Mouse (Mus musculus) lung, embryonic 14.5 days (tissue): ENCODE data around the gene Rab8a. TPM values are rescaled to one million over a fixed set of nuclear protein-coding genes. Genes with fewer than 3 reads are reported as not detected.
A peak's percentile ranks its signal among the peaks of the same experiment; 100 is the strongest.

Experiments
- ATAC-seq: fragments of 200-750 bp; cut with Nextera tagmentation; 2 replicates; pipeline ENCODE4 v1.8.0; 2017; ENCODE audit warnings: mild to moderate bottlenecking, moderate TSS enrichment, moderate library complexity; ENCODE audit not compliant: insufficient read depth
- DNase-seq: peaks from one replicate; pipeline ENCODE4 v3.0.0-alpha.2; 2015
- H3K27ac ChIP-seq: fragments of 300-500 bp; sonication (generic); 2 replicates; pipeline ENCODE4 v1.5.1; 2014; ENCODE audit warnings: low read depth, mild to moderate bottlenecking, moderate library complexity
- H3K27me3 ChIP-seq: fragments of 300-500 bp; sonication (generic); 2 replicates; pipeline ENCODE4 v1.6.1; 2014; ENCODE audit warnings: low read length, control low read depth; ENCODE audit not compliant: insufficient read depth
- H3K36me3 ChIP-seq: fragments of 300-500 bp; sonication (generic); 2 replicates; pipeline ENCODE4 v1.6.1; 2014; ENCODE audit warnings: control low read depth; ENCODE audit not compliant: insufficient read depth
- H3K4me1 ChIP-seq: fragments of 300-500 bp; sonication (generic); 2 replicates; pipeline ENCODE4 v1.6.1; 2014; ENCODE audit warnings: antibody characterized with exemption, control low read depth; ENCODE audit not compliant: insufficient read depth
- H3K4me2 ChIP-seq: fragments of 300-500 bp; sonication (generic); 2 replicates; pipeline ENCODE4 v1.6.1; 2014; ENCODE audit warnings: mild to moderate bottlenecking
- H3K4me3 ChIP-seq: fragments of 300-500 bp; sonication (generic); 2 replicates; pipeline ENCODE4 v1.5.1; 2014; ENCODE audit warnings: low read depth, low read length
- H3K9ac ChIP-seq: fragments of 300-500 bp; sonication (generic); 2 replicates; pipeline ENCODE4 v1.6.1; 2014
- H3K9me3 ChIP-seq: fragments of 300-500 bp; sonication (generic); 2 replicates; pipeline ENCODE4 v1.6.1; 2016; ENCODE audit warnings: low read depth, low read length, control low read depth
- CTCF ChIP-seq: IDR thresholded peaks from 2 replicates; pipeline ENCODE4 v1.5.1; 2016; ENCODE audit warnings: antibody characterized with exemption, low read depth
- WGBS: fragments of 180-500 bp; shearing (Covaris S2); extraction: QIAGEN DNeasy Blood & Tissue Kit; methylation state at CpG from one replicate; pipeline ENCODE4 v1.1.7; 2014; 5-methylcytosine and 5-hydroxymethylcytosine counted together
- polyA plus RNA-seq: library from polyadenylated mRNA; unstranded; fragments of >200 nt; fragmentation: Nextera tagmentation; extraction: Ambion mirVana; gene quantifications from 2 replicates; pipeline ENCODE4 v1.2.1, GENCODE M21; 2014

Gene Rab8a
- polyA plus RNA-seq, 1 experiment from 2014 or later: 90.0 TPM

- Histone ChIP-seq H3K9ac (peak within 1 kb of the TSS; percentile 76), H3K27ac (peak within 1 kb of the TSS; percentile 82), H3K27me3 (no peaks in the 10 kb centered on the region), H3K36me3 (peaks cover 32% of the 10 kb centered on the region), H3K4me3 (peak within 1 kb of the TSS; percentile 69), H3K4me1 (0 out of 2 replicates have a peak, but pooled peaks cover 3% of the 10 kb centered on the region), H3K4me2 (peak within 1 kb of the TSS; percentile 78), H3K9me3 (no peaks in the 10 kb centered on the region)
- ATAC-seq: peak; percentile 98
- TF ChIP-seq CTCF: no peak
- peak; percentile 100 for DNase-seq
- 14% methylated on average over 39 of the region's 39 CpGs for WGBS
These were observed 58.8 kb downstream of the Rab8a start, which contains the start of gene Fam32a for GRCm38 (mm10) chr8:72219541-72220363. TSS of gene Fam32a (plus strand) at chr8:72219730.

GRCm38 (mm10) chr8:72220758-72221157 lies 59.8 kb downstream of the Rab8a start:
- Histone ChIP-seq H3K36me3 (peaks cover 32% of the 10 kb centered on the region), H3K27me3 (no peaks in the 10 kb centered on the region), H3K4me2 (peak overlapping the region; percentile 78), H3K9ac (no peak overlapping the region), H3K27ac (no peak overlapping the region), H3K4me3 (peak overlapping the region; percentile 69), H3K9me3 (no peaks in the 10 kb centered on the region), H3K4me1 (0 out of 2 replicates have a peak, but pooled peaks cover 3% of the 10 kb centered on the region)
- 82% methylated on average over 4 of the region's 4 CpGs for WGBS
- DNase-seq (peak; percentile 3), ATAC-seq (no peak)
- no peak; the same call in 1 of the 2 replicates for TF ChIP-seq CTCF

- DNase-seq: no peak
These were observed 61.7 kb downstream of the Rab8a start for GRCm38 (mm10) chr8:72222656-72223055.

More at GRCm38 (mm10) chr8:72222656-72223055, 61.7 kb downstream of the Rab8a start:
- no peak for ATAC-seq
- H3K4me1 ChIP-seq: 0 out of 2 replicates have a peak, but pooled peaks cover 3% of the 10 kb centered on the region
- peaks cover 32% of the 10 kb centered on the region for H3K36me3 ChIP-seq
- no peak overlapping the region for H3K4me2 ChIP-seq
- no peaks in the 10 kb centered on the region for H3K9me3 ChIP-seq
- no peak overlapping the region for H3K9ac ChIP-seq
- TF ChIP-seq CTCF: no peak
- no peak overlapping the region for H3K27ac ChIP-seq
- H3K27me3 ChIP-seq: no peaks in the 10 kb centered on the region
- H3K4me3 ChIP-seq: no peak overlapping the region
- WGBS: 79% methylated on average over 5 of the region's 5 CpGs

Other genes with a start within 250 kb of the Rab8a start
- gene Zfp961, start 210.2 kb upstream of the Rab8a start, polyA plus RNA-seq: 25.7 and 26.2 TPM in 2 replicates
- gene Cyp4f18, start 151.6 kb upstream of the Rab8a start, polyA plus RNA-seq: 0.93 and 2.2 TPM in 2 replicates
- not detected in 2 replicates for gene Olfr372, start 120.0 kb upstream of the Rab8a start, polyA plus RNA-seq
- not detected in 2 replicates for gene Olfr373, start 78.0 kb upstream of the Rab8a start, polyA plus RNA-seq
- gene Olfr374, start 54.2 kb upstream of the Rab8a start, polyA plus RNA-seq: 0.01 and 0.04 TPM in 2 replicates
- gene Tpm4, start 26.2 kb upstream of the Rab8a start, polyA plus RNA-seq: 849 and 861 TPM in 2 replicates
- gene Hsh2d, start 28.4 kb downstream of the Rab8a start, polyA plus RNA-seq: 0.30 and 0.51 TPM in 2 replicates
- 0.24 TPM in 1 of 2 replicates, not detected in the other for gene Cib3, start 51.6 kb downstream of the Rab8a start, polyA plus RNA-seq
- not detected in 2 replicates for gene Gm11034, start 52.4 kb downstream of the Rab8a start, polyA plus RNA-seq
- gene Fam32a, start 58.5 kb downstream of the Rab8a start, polyA plus RNA-seq: 65.3 and 69.6 TPM in 2 replicates
- 102 and 104 TPM in 2 replicates for gene Ap1m1, start 78.8 kb downstream of the Rab8a start, polyA plus RNA-seq
- gene Gm10282, start 144.1 kb downstream of the Rab8a start, polyA plus RNA-seq: 38.2 TPM in 2 replicates
- 14.3 and 15.2 TPM in 2 replicates for gene Klf2, start 157.8 kb downstream of the Rab8a start, polyA plus RNA-seq